Mouse (Mus musculus): ENCODE data around the gene Aym1. TPM values are rescaled to one million over a fixed set of nuclear protein-coding genes. Genes with fewer than 3 reads are reported as not detected.

Aym1 gene
- polyA plus RNA-seq (2015; fragmentation: Nextera tagmentation; extraction: Ambion mirVana) = not detected in 2 replicates

GRCm38 (mm10) chr5:113357186-113357585 lies at the start of gene Aym1:
Gene Aym1 (plus strand): TSS chr5:113357294.

GRCm38 (mm10) chr5:113310377-113311003 lies 46.6 kb upstream of the Aym1 start, which contains the start of gene Sgsm1:
Gene Sgsm1 (minus strand): TSS chr5:113310786.

Small RNA genes lying within 50 kb of the gene (microRNA-seq; reads per million reads assigned to microRNA genes)
- not detected for gene Mir7229
- not detected for gene Mir7230

Other genes starting within 250 kb of the Aym1 start
- 7.1 and 7.9 TPM in 2 replicates for gene 2900026A02Rik, start 136.1 kb upstream of the Aym1 start, polyA plus RNA-seq (2015; fragmentation: Nextera tagmentation; extraction: Ambion mirVana)
- not detected in 2 replicates for gene Tmem211, start 130.4 kb upstream of the Aym1 start, polyA plus RNA-seq (2015; fragmentation: Nextera tagmentation; extraction: Ambion mirVana)
- gene Sgsm1, start 46.5 kb upstream of the Aym1 start, polyA plus RNA-seq (2015; fragmentation: Nextera tagmentation; extraction: Ambion mirVana) = 3.2 and 4.1 TPM in 2 replicates
- gene Wscd2, start 133.0 kb downstream of the Aym1 start, polyA plus RNA-seq (2015; fragmentation: Nextera tagmentation; extraction: Ambion mirVana) = 12.1 and 13.2 TPM in 2 replicates